Mouse (Mus musculus) olfactory bulb, adult 2 months (tissue): ENCODE data around the gene Aagab.

Experiments
- CTCF ChIP-seq: fragments of 200-500 bp; IDR thresholded peaks from 2 replicates; pipeline ENCODE4 v1.5.1; 2012; ENCODE audit warnings: low read depth, mild to moderate bottlenecking, low read length, moderate library complexity; ENCODE audit not compliant: insufficient read depth
- POLR2A ChIP-seq: fragments of 200-500 bp; IDR thresholded peaks from 2 replicates; pipeline ENCODE4 v1.6.1; 2012; ENCODE audit warnings: mild to moderate bottlenecking, low read depth, low read length, moderate library complexity; ENCODE audit not compliant: insufficient read depth

DNA sequence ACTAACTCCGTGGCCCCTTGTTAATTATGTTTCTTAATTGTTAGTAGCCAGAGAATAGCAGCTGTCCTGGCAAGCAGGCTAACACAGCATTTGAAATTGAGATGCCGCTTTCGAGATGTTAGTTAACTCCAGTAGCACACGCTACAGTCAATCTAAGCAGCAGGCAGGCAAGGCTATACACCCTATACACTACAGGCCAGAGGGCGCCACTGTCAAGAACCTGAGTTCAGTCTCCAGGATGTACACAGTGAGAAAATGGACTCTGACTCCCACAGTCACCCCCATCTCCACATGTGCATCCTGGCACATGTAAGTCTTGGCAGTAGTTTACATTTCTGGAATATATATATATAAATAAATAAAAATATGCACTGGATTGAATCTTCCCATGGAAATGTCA is 22.8 kb upstream of the Aagab start:
- TF ChIP-seq POLR2A (no peak), CTCF (no peak)
